Mouse (Mus musculus) cerebellum, adult 2 months (tissue): ENCODE measurements around the gene Ube2m.

Experiments
- CTCF ChIP-seq: fragments of 200-500 bp; IDR thresholded peaks from 2 replicates; pipeline ENCODE4 v1.5.1; 2011; ENCODE audit warnings: low read depth, mild to moderate bottlenecking, control low read depth, low read length, moderate library complexity, borderline replicate concordance; ENCODE audit not compliant: insufficient read depth
- POLR2A ChIP-seq: fragments of 200-500 bp; IDR thresholded peaks from 2 replicates; pipeline ENCODE4 v1.6.1; 2011; ENCODE audit warnings: low read length, control low read depth, borderline replicate concordance; ENCODE audit not compliant: insufficient read depth

- no peak for TF ChIP-seq CTCF
- no peak for TF ChIP-seq POLR2A
Measured at GRCm38 (mm10) chr7:12997230-12997629, 40.8 kb downstream of the Ube2m start.
